In genomic region chr19:57358836-57359598, GRCm38 (mm10) we compare ENCODE assay signal across 8 mouse cellular contexts. TPM values are rescaled to one million over a fixed set of nuclear protein-coding genes. Genes with fewer than 3 reads are reported as not detected.
DNase-seq lines count a peak whose midpoint lies in the region; ATAC-seq lines count a peak whose summit lies in the region.

No protein-coding gene starts in this region.

- H3K27me3 ChIP-seq in heart, embryonic 14.5 days (ENCODE audit: control insufficient read depth, insufficient read depth, low read length): no peaks in the 10 kb centered on the region
- no peaks in the 10 kb centered on the region for H3K27me3 ChIP-seq in megakaryocyte, embryonic 14.5 days (replicated peaks)
- no peaks in the 10 kb centered on the region for H3K27me3 ChIP-seq in embryonic facial prominence, embryonic 12.5 days
- no peaks in the 10 kb centered on the region for H3K27me3 ChIP-seq in neural tube, embryonic 15.5 days (replicated peaks)

- H3K9me3 ChIP-seq in heart, embryonic 14.5 days (ENCODE audit: control insufficient read depth, low read length): no peaks in the 10 kb centered on the region
- no peaks in the 10 kb centered on the region for H3K9me3 ChIP-seq in megakaryocyte, embryonic 14.5 days
- H3K9me3 ChIP-seq in embryonic facial prominence, embryonic 12.5 days: no peaks in the 10 kb centered on the region
- H3K9me3 ChIP-seq in neural tube, embryonic 15.5 days (replicated peaks): no peaks in the 10 kb centered on the region

- H3K4me2 ChIP-seq in heart, embryonic 14.5 days (ENCODE audit: low read length): peak overlapping the region; percentile 80
- H3K4me2 ChIP-seq in embryonic facial prominence, embryonic 12.5 days (replicated peaks): no peak overlapping the region
- H3K4me2 ChIP-seq in neural tube, embryonic 15.5 days: peak overlapping the region; percentile 66

- H3K4me3 ChIP-seq in heart, embryonic 14.5 days (ENCODE audit: control insufficient read depth in 1 of 2, insufficient read depth in 1 of 2, low read depth in 1 of 2, low read length in 2 of 2): peak overlapping the region in 1 of 2 experiments; percentile 85; a peak in 1 of 4 replicates
- peak overlapping the region; percentile 99 for H3K4me3 ChIP-seq in megakaryocyte, embryonic 14.5 days (replicated peaks)
- no peak overlapping the region for H3K4me3 ChIP-seq in embryonic facial prominence, embryonic 12.5 days
- H3K4me3 ChIP-seq in neural tube, embryonic 15.5 days (replicated peaks): no peak overlapping the region

- no peak for ATAC-seq in heart, embryonic 14.5 days (ENCODE audit: insufficient number of reproducible peaks, insufficient read depth, low FRiP score, low read depth)
- no peak for ATAC-seq in megakaryocyte, adult 5-6 weeks (ENCODE audit: poor library complexity, severe bottlenecking)
- ATAC-seq in embryonic facial prominence, embryonic 12.5 days (ENCODE audit: insufficient number of reproducible peaks, insufficient read depth, low FRiP score, low TSS enrichment): no peak
- ATAC-seq in neural tube, embryonic 15.5 days (ENCODE audit: low FRiP score): no peak

- H3K9ac ChIP-seq in heart, embryonic 14.5 days (ENCODE audit: low read length): peak overlapping the region; percentile 73; the same call in 1 of the 2 replicates
- H3K9ac ChIP-seq in embryonic facial prominence, embryonic 12.5 days: no peak overlapping the region
- no peak overlapping the region for H3K9ac ChIP-seq in neural tube, embryonic 15.5 days (replicated peaks)

- H3K36me3 ChIP-seq in heart, embryonic 14.5 days (ENCODE audit: control insufficient read depth, insufficient read depth, low read length): no peaks in the 10 kb centered on the region
- peaks cover 3% of the 10 kb centered on the region for H3K36me3 ChIP-seq in megakaryocyte, embryonic 14.5 days (replicated peaks; ENCODE audit: low read length)
- H3K36me3 ChIP-seq in embryonic facial prominence, embryonic 12.5 days: no peaks in the 10 kb centered on the region
- H3K36me3 ChIP-seq in neural tube, embryonic 15.5 days: no peaks in the 10 kb centered on the region

- 88% methylated on average over 20 of the region's 20 CpGs for WGBS in heart, embryonic 14.5 days
- WGBS in embryonic facial prominence, embryonic 12.5 days: 94% methylated on average over 20 of the region's 20 CpGs
- WGBS in neural tube, embryonic 15.5 days: 94% methylated on average over 20 of the region's 20 CpGs

- H3K4me1 ChIP-seq in heart, embryonic 14.5 days (ENCODE audit: control insufficient read depth in 2 of 2, insufficient read depth in 2 of 2, low read length in 2 of 2): peaks cover 17 to 42% of the 10 kb centered on the region in 2 experiments
- H3K4me1 ChIP-seq in megakaryocyte, embryonic 14.5 days: peaks cover 73% of the 10 kb centered on the region
- peaks cover 39% of the 10 kb centered on the region for H3K4me1 ChIP-seq in embryonic facial prominence, embryonic 12.5 days
- H3K4me1 ChIP-seq in neural tube, embryonic 15.5 days: peaks cover 42% of the 10 kb centered on the region

- peak overlapping the region in 1 of 2 experiments; percentile 57; a peak in 1 of 4 replicates for H3K27ac ChIP-seq in heart, embryonic 14.5 days (replicated peaks in 1 of 2; ENCODE audit: control insufficient read depth in 1 of 2, insufficient read depth in 1 of 2, low read depth in 2 of 2, low read length in 2 of 2)
- 0 out of 2 replicates have a peak overlapping the region, but pooled peaks have one; percentile 7 for H3K27ac ChIP-seq in embryonic facial prominence, embryonic 12.5 days
- no peak overlapping the region for H3K27ac ChIP-seq in neural tube, embryonic 15.5 days (replicated peaks)

- intact Hi-C loops in heart, postnatal 25 days (cut with DNase I): loop anchor here (10.0 kb wide), 1 partner anchor 434 kb away; no protein-coding TSS in a partner anchor

- no peak for DNase-seq in heart, postnatal 25 days (ENCODE audit: low spot score)
- no peak for DNase-seq in right cerebral cortex, postnatal 36 days (ENCODE audit: low spot score in 2 of 2)
- no peak for DNase-seq in spleen, postnatal 4 days (ENCODE audit: low spot score in 2 of 2)

RNA-seq across cellular contexts. Expression of gene Fam160b1, which starts 1.5 kb away (rescaled TPM):
- polyA plus RNA-seq in heart, embryonic 14.5 days (2014; fragmentation: Nextera tagmentation; extraction: Ambion mirVana): 13.4 and 15.1 TPM in 2 replicates
- 10 to 100 TPM in 1 of 2 experiments, 1 to 10 TPM in 1; 9.9 to 12.4 TPM for total RNA-seq in heart, postnatal 25 days (2021)
- polyA plus RNA-seq in megakaryocyte, embryonic 14.5 days (2012; ENCODE audit: insufficient read depth, low replicate concordance): 2.9 TPM in 2 replicates
- 28.7 and 29.0 TPM in 2 replicates for total RNA-seq in megakaryocyte, adult 5-6 weeks (2015)
- total RNA-seq in megakaryocyte, adult 5-6 weeks (2017): 18.4 and 18.8 TPM in 2 replicates
- polyA plus RNA-seq in embryonic facial prominence, embryonic 12.5 days (2016; fragmentation: Nextera tagmentation; extraction: Ambion mirVana): 18.3 and 18.4 TPM in 2 replicates
- polyA plus RNA-seq in neural tube, embryonic 15.5 days (2015; fragmentation: Nextera tagmentation; extraction: Ambion mirVana): 12.6 and 12.9 TPM in 2 replicates

RNA-seq across cellular contexts. Expression of gene Ablim1, which starts 44.3 kb away (rescaled TPM):
- polyA plus RNA-seq in heart, embryonic 14.5 days (2014; fragmentation: Nextera tagmentation; extraction: Ambion mirVana): 46.9 and 53.8 TPM in 2 replicates
- total RNA-seq in heart, postnatal 25 days (2021): 100 to 1,000 TPM; 417 to 451 TPM
- 0.17 TPM in 1 of 2 replicates, not detected in the other for polyA plus RNA-seq in megakaryocyte, embryonic 14.5 days (2012; ENCODE audit: insufficient read depth, low replicate concordance)
- 1.7 and 3.6 TPM in 2 replicates for total RNA-seq in megakaryocyte, adult 5-6 weeks (2015)
- 2.6 and 3.2 TPM in 2 replicates for total RNA-seq in megakaryocyte, adult 5-6 weeks (2017)
- polyA plus RNA-seq in embryonic facial prominence, embryonic 12.5 days (2016; fragmentation: Nextera tagmentation; extraction: Ambion mirVana): 31.1 and 32.0 TPM in 2 replicates
- 58.6 and 58.7 TPM in 2 replicates for polyA plus RNA-seq in neural tube, embryonic 15.5 days (2015; fragmentation: Nextera tagmentation; extraction: Ambion mirVana)

Comparison
In these comparisons a context has a peak if more than half of its experiments do, and no peak if none do; other contexts are left out.
1. RNA of gene Ablim1, which starts 44.3 kb away (polyA plus RNA-seq): 58.6 to 58.7 TPM in neural tube, embryonic 15.5 days, 46.9 to 53.8 TPM in heart, embryonic 14.5 days and 31.1 to 32.0 TPM in embryonic facial prominence, embryonic 12.5 days; 0.17 TPM in megakaryocyte, embryonic 14.5 days; every median in the first group is over 10 times any median in the second.